Mouse (Mus musculus): ENCODE results near the gene Elavl3.

- no peak for TF ChIP-seq CTCF (IDR thresholded peaks at IDR 0.05; ENCODE audit: low read depth)
- no peak for TF ChIP-seq EP300 (optimal IDR thresholded peaks at IDR 0.05)
Observed at GRCm38 (mm10) chr9:22092746-22093145, 40.9 kb upstream of the Elavl3 start.

Measured in stomach, postnatal 0 days (tissue).